Mouse (Mus musculus): ENCODE data around the gene Glrp1. TPM values are rescaled to one million over a fixed set of nuclear protein-coding genes. Genes with fewer than 3 reads are reported as not detected.

The Glrp1 gene
- polyA plus RNA-seq, 1 experiment from 2014 or later, result not detected

GRCm38 (mm10) chr1:88474598-88474997 lies 35.3 kb downstream of the Glrp1 start:
- no peak for DNase-seq (ENCODE audit: low spot score)
- Histone ChIP-seq H3K9ac (ENCODE audit: low read length) (no peak overlapping the region), H3K4me2 (replicated peaks; ENCODE audit: low read depth) (no peak overlapping the region), H3K4me3 (ENCODE audit: low read depth, low read length) (no peak overlapping the region), H3K4me1 (replicated peaks; ENCODE audit: control insufficient read depth, insufficient read depth) (peaks cover 3% of the 10 kb centered on the region; the same call in 1 of the 2 replicates), H3K9me3 (ENCODE audit: control insufficient read depth, low read length) (no peaks in the 10 kb centered on the region), H3K27ac (replicated peaks) (peak overlapping the region; percentile 19), H3K36me3 (ENCODE audit: control insufficient read depth, insufficient read depth, low read length) (no peaks in the 10 kb centered on the region), H3K27me3 (ENCODE audit: control insufficient read depth, insufficient read depth, low read length) (no peaks in the 10 kb centered on the region)
- TF ChIP-seq CTCF (IDR thresholded peaks at IDR 0.05; ENCODE audit: low read depth), result no peak
- TF ChIP-seq EP300 (optimal IDR thresholded peaks at IDR 0.05), result no peak
- ATAC-seq (ENCODE audit: low FRiP score, low TSS enrichment), result peak; percentile 71; the same call in 1 of the 2 replicates
- WGBS, result 14% methylated on average over 7 of the region's 7 CpGs

GRCm38 (mm10) chr1:88473899-88474298 lies 36.0 kb downstream of the Glrp1 start:
- WGBS, result 87% methylated on average over 2 of the region's 2 CpGs
- no peak overlapping the region for H3K4me3 ChIP-seq (ENCODE audit: low read depth, low read length)
- H3K9me3 ChIP-seq (ENCODE audit: control insufficient read depth, low read length), result no peaks in the 10 kb centered on the region
- peak overlapping the region; percentile 18; the same call in 1 of the 2 replicates for H3K27ac ChIP-seq (replicated peaks)
- DNase-seq (ENCODE audit: low spot score), result no peak
- no peak overlapping the region for H3K9ac ChIP-seq (ENCODE audit: low read length)
- peaks cover 3% of the 10 kb centered on the region; the same call in 1 of the 2 replicates for H3K4me1 ChIP-seq (replicated peaks; ENCODE audit: control insufficient read depth, insufficient read depth)
- H3K4me2 ChIP-seq (replicated peaks; ENCODE audit: low read depth), result no peak overlapping the region
- no peak for ATAC-seq (ENCODE audit: low FRiP score, low TSS enrichment)
- no peaks in the 10 kb centered on the region for H3K36me3 ChIP-seq (ENCODE audit: control insufficient read depth, insufficient read depth, low read length)
- H3K27me3 ChIP-seq (ENCODE audit: control insufficient read depth, insufficient read depth, low read length), result no peaks in the 10 kb centered on the region
- TF ChIP-seq CTCF (IDR thresholded peaks at IDR 0.05; ENCODE audit: low read depth), result peak; percentile 69
- no peak for TF ChIP-seq EP300 (optimal IDR thresholded peaks at IDR 0.05)

- H3K27me3 ChIP-seq (ENCODE audit: control insufficient read depth, insufficient read depth, low read length), result no peaks in the 10 kb centered on the region
Measured at GRCm38 (mm10) chr1:88472258-88472657, 37.6 kb downstream of the Glrp1 start.

GRCm38 (mm10) chr1:88469746-88470145 lies 40.1 kb downstream of the Glrp1 start:
- no peaks in the 10 kb centered on the region for H3K4me1 ChIP-seq (replicated peaks; ENCODE audit: control insufficient read depth, insufficient read depth)
- H3K9me3 ChIP-seq (ENCODE audit: control insufficient read depth, low read length), result no peaks in the 10 kb centered on the region
- TF ChIP-seq EP300 (optimal IDR thresholded peaks at IDR 0.05), result no peak
- no peak for TF ChIP-seq CTCF (IDR thresholded peaks at IDR 0.05; ENCODE audit: low read depth)
- ATAC-seq (ENCODE audit: low FRiP score, low TSS enrichment), result no peak
- no peak overlapping the region for H3K9ac ChIP-seq (ENCODE audit: low read length)
- WGBS, result 91% methylated on average over 4 of the region's 4 CpGs
- no peak overlapping the region for H3K4me3 ChIP-seq (ENCODE audit: low read depth, low read length)
- H3K27me3 ChIP-seq (ENCODE audit: control insufficient read depth, insufficient read depth, low read length), result no peaks in the 10 kb centered on the region
- DNase-seq (ENCODE audit: low spot score), result no peak
- no peak overlapping the region for H3K27ac ChIP-seq (replicated peaks)
- H3K4me2 ChIP-seq (replicated peaks; ENCODE audit: low read depth), result no peak overlapping the region
- no peaks in the 10 kb centered on the region for H3K36me3 ChIP-seq (ENCODE audit: control insufficient read depth, insufficient read depth, low read length)

More at GRCm38 (mm10) chr1:88472258-88472657, 37.6 kb downstream of the Glrp1 start:
- TF ChIP-seq EP300 (optimal IDR thresholded peaks at IDR 0.05) (no peak), CTCF (IDR thresholded peaks at IDR 0.05; ENCODE audit: low read depth) (no peak)
- Histone ChIP-seq H3K9ac (ENCODE audit: low read length) (no peak overlapping the region), H3K4me3 (ENCODE audit: low read depth, low read length) (no peak overlapping the region), H3K27ac (replicated peaks) (no peak overlapping the region), H3K9me3 (ENCODE audit: control insufficient read depth, low read length) (no peaks in the 10 kb centered on the region), H3K4me1 (replicated peaks; ENCODE audit: control insufficient read depth, insufficient read depth) (peaks cover 3% of the 10 kb centered on the region; the same call in 1 of the 2 replicates), H3K4me2 (replicated peaks; ENCODE audit: low read depth) (no peak overlapping the region), H3K36me3 (ENCODE audit: control insufficient read depth, insufficient read depth, low read length) (no peaks in the 10 kb centered on the region)
- DNase-seq (ENCODE audit: low spot score), result no peak
- WGBS, result 69% methylated on average over 6 of the region's 6 CpGs
- no peak for ATAC-seq (ENCODE audit: low FRiP score, low TSS enrichment)

GRCm38 (mm10) chr1:88468335-88468734 lies 41.5 kb downstream of the Glrp1 start:
- no peak overlapping the region for H3K4me3 ChIP-seq (ENCODE audit: low read depth, low read length)
- TF ChIP-seq EP300 (optimal IDR thresholded peaks at IDR 0.05) (no peak), CTCF (IDR thresholded peaks at IDR 0.05; ENCODE audit: low read depth) (no peak)
- no peak overlapping the region for H3K27ac ChIP-seq (replicated peaks)
- H3K36me3 ChIP-seq (ENCODE audit: control insufficient read depth, insufficient read depth, low read length), result no peaks in the 10 kb centered on the region
- H3K27me3 ChIP-seq (ENCODE audit: control insufficient read depth, insufficient read depth, low read length), result no peaks in the 10 kb centered on the region
- no peaks in the 10 kb centered on the region for H3K4me1 ChIP-seq (replicated peaks; ENCODE audit: control insufficient read depth, insufficient read depth)
- ATAC-seq (ENCODE audit: low FRiP score, low TSS enrichment) (no peak), DNase-seq (ENCODE audit: low spot score) (no peak)
- WGBS, result 68% methylated on average over 2 of the region's 2 CpGs
- no peaks in the 10 kb centered on the region for H3K9me3 ChIP-seq (ENCODE audit: control insufficient read depth, low read length)
- no peak overlapping the region for H3K9ac ChIP-seq (ENCODE audit: low read length)
- no peak overlapping the region for H3K4me2 ChIP-seq (replicated peaks; ENCODE audit: low read depth)

GRCm38 (mm10) chr1:88467866-88468265 lies 42.0 kb downstream of the Glrp1 start:
- Histone ChIP-seq H3K27ac (replicated peaks) (no peak overlapping the region), H3K27me3 (ENCODE audit: control insufficient read depth, insufficient read depth, low read length) (no peaks in the 10 kb centered on the region), H3K4me2 (replicated peaks; ENCODE audit: low read depth) (no peak overlapping the region), H3K4me1 (replicated peaks; ENCODE audit: control insufficient read depth, insufficient read depth) (0 out of 2 replicates have a peak, but pooled peaks cover 2% of the 10 kb centered on the region), H3K9ac (ENCODE audit: low read length) (no peak overlapping the region), H3K9me3 (ENCODE audit: control insufficient read depth, low read length) (no peaks in the 10 kb centered on the region), H3K4me3 (ENCODE audit: low read depth, low read length) (no peak overlapping the region), H3K36me3 (ENCODE audit: control insufficient read depth, insufficient read depth, low read length) (no peaks in the 10 kb centered on the region)
- TF ChIP-seq EP300 (optimal IDR thresholded peaks at IDR 0.05) (no peak), CTCF (IDR thresholded peaks at IDR 0.05; ENCODE audit: low read depth) (no peak)
- no peak for ATAC-seq (ENCODE audit: low FRiP score, low TSS enrichment)
- 83% methylated on average over 5 of the region's 5 CpGs for WGBS
- no peak for DNase-seq (ENCODE audit: low spot score)
